Mouse (Mus musculus): ENCODE measurements at regions not wholly inside any gene's neighbourhood (a gene's known extent, or its start where the extent isn't known, plus 50 kb on each side); places are given as distances from the start of the nearest gene placed in this dataset.
"Not testable (repeated sequence)": the region's sequence is repeated elsewhere in the genome, so short reads cannot be mapped to it uniquely, and the experiment has no call there.

GRCm38 (mm10) chr1:51566170-51566649 lies 88.0 kb upstream of the Nabp1 start:
- no peaks in the 10 kb centered on the region for H3K27me3 ChIP-seq (replicated peaks; ENCODE audit: control insufficient read depth, insufficient read depth, low read length)
- H3K36me3 ChIP-seq (ENCODE audit: control insufficient read depth, insufficient read depth, low read length): no peaks in the 10 kb centered on the region
- H3K4me1 ChIP-seq (ENCODE audit: control insufficient read depth, insufficient read depth, low read depth, low read length): no peaks in the 10 kb centered on the region
- no peaks in the 10 kb centered on the region for H3K9me3 ChIP-seq (ENCODE audit: control insufficient read depth, low read length)
- 72% methylated on average over 7 of the region's 7 CpGs for WGBS
- H3K4me2 ChIP-seq (ENCODE audit: low read length): no peak overlapping the region
- no peak overlapping the region for H3K27ac ChIP-seq (ENCODE audit: low read depth, low read length)
- no peak for ATAC-seq
- H3K4me3 ChIP-seq (ENCODE audit: low read length): no peak overlapping the region
- H3K9ac ChIP-seq (ENCODE audit: low read depth, low read length): no peak overlapping the region

- not testable (repeated sequence) for ATAC-seq; H3K36me3 ChIP-seq (ENCODE audit: control insufficient read depth, insufficient read depth, low read length); H3K4me2 ChIP-seq (ENCODE audit: low read length); H3K9ac ChIP-seq (ENCODE audit: low read depth, low read length); H3K4me1 ChIP-seq (ENCODE audit: control insufficient read depth, insufficient read depth, low read depth, low read length); H3K4me3 ChIP-seq (ENCODE audit: low read length); H3K27ac ChIP-seq (ENCODE audit: low read depth, low read length); H3K27me3 ChIP-seq (replicated peaks; ENCODE audit: control insufficient read depth, insufficient read depth, low read length); H3K9me3 ChIP-seq (ENCODE audit: control insufficient read depth, low read length)
- WGBS: over 99% methylated on average over 4 of the region's 4 CpGs
Observed at GRCm38 (mm10) chr1:51556616-51557015, 78.4 kb upstream of the Nabp1 start.

- Histone ChIP-seq H3K9ac (ENCODE audit: low read depth, low read length) (no peak overlapping the region), H3K4me2 (ENCODE audit: low read length) (no peak overlapping the region), H3K9me3 (ENCODE audit: control insufficient read depth, low read length) (no peaks in the 10 kb centered on the region), H3K36me3 (ENCODE audit: control insufficient read depth, insufficient read depth, low read length) (no peaks in the 10 kb centered on the region), H3K27me3 (replicated peaks; ENCODE audit: control insufficient read depth, insufficient read depth, low read length) (no peaks in the 10 kb centered on the region), H3K27ac (ENCODE audit: low read depth, low read length) (no peak overlapping the region), H3K4me3 (ENCODE audit: low read length) (no peak overlapping the region), H3K4me1 (ENCODE audit: control insufficient read depth, insufficient read depth, low read depth, low read length) (no peaks in the 10 kb centered on the region)
- WGBS: 78% methylated on average over 6 of the region's 6 CpGs
- ATAC-seq: no peak
Observed at GRCm38 (mm10) chr1:51553738-51554137, 75.5 kb upstream of the Nabp1 start.

- H3K4me3 ChIP-seq (ENCODE audit: low read length): no peak overlapping the region
- no peaks in the 10 kb centered on the region for H3K27me3 ChIP-seq (replicated peaks; ENCODE audit: control insufficient read depth, insufficient read depth, low read length)
- H3K36me3 ChIP-seq (ENCODE audit: control insufficient read depth, insufficient read depth, low read length): no peaks in the 10 kb centered on the region
- ATAC-seq: no peak
- H3K9ac ChIP-seq (ENCODE audit: low read depth, low read length): no peak overlapping the region
- H3K27ac ChIP-seq (ENCODE audit: low read depth, low read length): no peak overlapping the region
- no peaks in the 10 kb centered on the region for H3K4me1 ChIP-seq (ENCODE audit: control insufficient read depth, insufficient read depth, low read depth, low read length)
- no peak overlapping the region for H3K4me2 ChIP-seq (ENCODE audit: low read length)
- 64% methylated on average over 5 of the region's 5 CpGs for WGBS
- H3K9me3 ChIP-seq (ENCODE audit: control insufficient read depth, low read length): no peaks in the 10 kb centered on the region
Observed at GRCm38 (mm10) chr1:51551624-51552023, 73.4 kb upstream of the Nabp1 start.

- Histone ChIP-seq H3K36me3 (ENCODE audit: control insufficient read depth, insufficient read depth, low read length) (no peaks in the 10 kb centered on the region), H3K4me1 (ENCODE audit: control insufficient read depth, insufficient read depth, low read depth, low read length) (no peaks in the 10 kb centered on the region), H3K9ac (ENCODE audit: low read depth, low read length) (no peak overlapping the region), H3K9me3 (ENCODE audit: control insufficient read depth, low read length) (no peaks in the 10 kb centered on the region), H3K4me2 (ENCODE audit: low read length) (no peak overlapping the region), H3K4me3 (ENCODE audit: low read length) (no peak overlapping the region), H3K27me3 (replicated peaks; ENCODE audit: control insufficient read depth, insufficient read depth, low read length) (no peaks in the 10 kb centered on the region), H3K27ac (ENCODE audit: low read depth, low read length) (no peak overlapping the region)
- 92% methylated on average over 5 of the region's 5 CpGs for WGBS
- ATAC-seq: no peak
Observed at GRCm38 (mm10) chr1:51542801-51543200, 64.6 kb upstream of the Nabp1 start.

GRCm38 (mm10) chr1:51539634-51540033 lies 61.4 kb upstream of the Nabp1 start:
- Histone ChIP-seq H3K27me3 (replicated peaks; ENCODE audit: control insufficient read depth, insufficient read depth, low read length) (no peaks in the 10 kb centered on the region), H3K4me1 (ENCODE audit: control insufficient read depth, insufficient read depth, low read depth, low read length) (no peaks in the 10 kb centered on the region), H3K9ac (ENCODE audit: low read depth, low read length) (no peak overlapping the region), H3K27ac (ENCODE audit: low read depth, low read length) (no peak overlapping the region), H3K4me3 (ENCODE audit: low read length) (no peak overlapping the region), H3K36me3 (ENCODE audit: control insufficient read depth, insufficient read depth, low read length) (no peaks in the 10 kb centered on the region), H3K9me3 (ENCODE audit: control insufficient read depth, low read length) (no peaks in the 10 kb centered on the region), H3K4me2 (ENCODE audit: low read length) (no peak overlapping the region)
- no peak for ATAC-seq
- 84% methylated on average over 4 of the region's 4 CpGs for WGBS

- Histone ChIP-seq H3K9ac (ENCODE audit: low read depth, low read length) (no peak overlapping the region), H3K4me3 (ENCODE audit: low read length) (no peak overlapping the region), H3K27ac (ENCODE audit: low read depth, low read length) (no peak overlapping the region), H3K36me3 (ENCODE audit: control insufficient read depth, insufficient read depth, low read length) (no peaks in the 10 kb centered on the region), H3K4me1 (ENCODE audit: control insufficient read depth, insufficient read depth, low read depth, low read length) (no peaks in the 10 kb centered on the region), H3K9me3 (ENCODE audit: control insufficient read depth, low read length) (no peaks in the 10 kb centered on the region), H3K4me2 (ENCODE audit: low read length) (no peak overlapping the region), H3K27me3 (replicated peaks; ENCODE audit: control insufficient read depth, insufficient read depth, low read length) (no peaks in the 10 kb centered on the region)
- 63% methylated on average over 2 of the region's 2 CpGs for WGBS
- ATAC-seq: no peak
Observed at GRCm38 (mm10) chr1:51538836-51539235, 60.6 kb upstream of the Nabp1 start.

- ATAC-seq: no peak
- 94% methylated on average over 7 of the region's 7 CpGs for WGBS
Observed at GRCm38 (mm10) chr1:51537765-51538360, 59.6 kb upstream of the Nabp1 start.

GRCm38 (mm10) chr1:51536076-51536475 lies 57.9 kb upstream of the Nabp1 start:
- Histone ChIP-seq H3K9ac (ENCODE audit: low read depth, low read length) (no peak overlapping the region), H3K4me1 (ENCODE audit: control insufficient read depth, insufficient read depth, low read depth, low read length) (no peaks in the 10 kb centered on the region), H3K36me3 (ENCODE audit: control insufficient read depth, insufficient read depth, low read length) (no peaks in the 10 kb centered on the region), H3K4me3 (ENCODE audit: low read length) (no peak overlapping the region), H3K27ac (ENCODE audit: low read depth, low read length) (no peak overlapping the region), H3K27me3 (replicated peaks; ENCODE audit: control insufficient read depth, insufficient read depth, low read length) (no peaks in the 10 kb centered on the region), H3K9me3 (ENCODE audit: control insufficient read depth, low read length) (no peaks in the 10 kb centered on the region), H3K4me2 (ENCODE audit: low read length) (no peak overlapping the region)
- ATAC-seq: no peak
- 95% methylated on average over 1 of the region's 1 CpGs for WGBS

More at GRCm38 (mm10) chr1:51537765-51538360, 59.6 kb upstream of the Nabp1 start:
- Histone ChIP-seq H3K27ac (ENCODE audit: low read depth, low read length) (no peak overlapping the region), H3K9ac (ENCODE audit: low read depth, low read length) (no peak overlapping the region), H3K4me3 (ENCODE audit: low read length) (no peak overlapping the region), H3K27me3 (replicated peaks; ENCODE audit: control insufficient read depth, insufficient read depth, low read length) (no peaks in the 10 kb centered on the region), H3K4me1 (ENCODE audit: control insufficient read depth, insufficient read depth, low read depth, low read length) (no peaks in the 10 kb centered on the region), H3K4me2 (ENCODE audit: low read length) (no peak overlapping the region), H3K9me3 (ENCODE audit: control insufficient read depth, low read length) (no peaks in the 10 kb centered on the region), H3K36me3 (ENCODE audit: control insufficient read depth, insufficient read depth, low read length) (no peaks in the 10 kb centered on the region)

- no peak overlapping the region for H3K4me2 ChIP-seq (ENCODE audit: low read length)
- H3K4me1 ChIP-seq (ENCODE audit: control insufficient read depth, insufficient read depth, low read depth, low read length): no peaks in the 10 kb centered on the region
- ATAC-seq: no peak
Observed at GRCm38 (mm10) chr1:51535414-51535813, 57.2 kb upstream of the Nabp1 start.

More at GRCm38 (mm10) chr1:51535414-51535813, 57.2 kb upstream of the Nabp1 start:
- Histone ChIP-seq H3K36me3 (ENCODE audit: control insufficient read depth, insufficient read depth, low read length) (no peaks in the 10 kb centered on the region), H3K27ac (ENCODE audit: low read depth, low read length) (no peak overlapping the region), H3K4me3 (ENCODE audit: low read length) (no peak overlapping the region), H3K9ac (ENCODE audit: low read depth, low read length) (no peak overlapping the region), H3K9me3 (ENCODE audit: control insufficient read depth, low read length) (no peaks in the 10 kb centered on the region), H3K27me3 (replicated peaks; ENCODE audit: control insufficient read depth, insufficient read depth, low read length) (no peaks in the 10 kb centered on the region)
- 89% methylated on average over 2 of the region's 2 CpGs for WGBS
